Comparison of ENCODE assay signal across 9 mouse cellular contexts in genomic region chr14:77011804-77012203, GRCm38 (mm10). TPM values are rescaled to one million over a fixed set of nuclear protein-coding genes. Genes with fewer than 3 reads are reported as not detected.
A peak's percentile ranks its signal among the peaks of the same experiment; 100 is the strongest.
DNase-seq lines count a peak whose midpoint lies in the region; ATAC-seq lines count a peak whose summit lies in the region.
"Had no signal": no experiment of that assay in that cellular context is flagged by ENCODE, and none has a peak within 500 bp of the region (broad histone marks: within the 10 kb centered on the region; RNA-seq: fewer than 3 reads in every experiment).

No protein-coding gene starts in this region.

- ATAC-seq in forebrain, embryonic 15.5 days (replicated peaks) = peak; percentile 66; the same call in 1 of the 2 replicates
- peak; percentile 75 for ATAC-seq in midbrain, embryonic 15.5 days (replicated peaks)

- no peak overlapping the region for H3K4me2 ChIP-seq in forebrain, embryonic 15.5 days (replicated peaks)
- H3K4me2 ChIP-seq in midbrain, embryonic 15.5 days = no peak overlapping the region

- no peaks in the 10 kb centered on the region for H3K36me3 ChIP-seq in forebrain, embryonic 15.5 days
- no peaks in the 10 kb centered on the region for H3K36me3 ChIP-seq in midbrain, embryonic 15.5 days (replicated peaks)

- no peak overlapping the region for H3K4me3 ChIP-seq in forebrain, embryonic 15.5 days
- H3K4me3 ChIP-seq in midbrain, embryonic 15.5 days = no peak overlapping the region
- H3K4me3 ChIP-seq: erythroblast, embryonic 14.5 days had no signal

- 0 out of 2 replicates have a peak overlapping the region, but pooled peaks have one; percentile 3 for H3K27ac ChIP-seq in forebrain, embryonic 15.5 days (replicated peaks)
- H3K27ac ChIP-seq in midbrain, embryonic 15.5 days = peak overlapping the region; percentile 56; the same call in 1 of the 2 replicates

- H3K4me1 ChIP-seq in forebrain, embryonic 15.5 days = no peaks in the 10 kb centered on the region
- 0 out of 2 replicates have a peak, but pooled peaks cover 2% of the 10 kb centered on the region for H3K4me1 ChIP-seq in midbrain, embryonic 15.5 days

- peak; percentile 26 to 43 for DNase-seq in urinary bladder, adult 18-20 months (ENCODE audit: low spot score in 2 of 2)
- no peak for DNase-seq in urinary bladder, postnatal 4 days (ENCODE audit: low spot score in 2 of 2)
- peak; percentile 43 for DNase-seq in c-Kit-positive CD71-positive TER-119-negative erythroid progenitor cells, embryonic 14.5 days (ENCODE audit: low read depth)
- peak; percentile 58 for DNase-seq in hindlimb bud, embryonic 11.5 days (ENCODE audit: extremely low spot score, low read depth, low spot score)
- DNase-seq in left cerebral cortex, adult 8-10 months (ENCODE audit: low spot score in 2 of 2) = peak; percentile 39 to 70
- DNase-seq in spleen, postnatal 14 days (ENCODE audit: low spot score in 2 of 2) = peak; percentile 13 to 36

- WGBS in forebrain, embryonic 15.5 days = 2% methylated on average over 3 of the region's 3 CpGs
- WGBS in midbrain, embryonic 15.5 days = 5% methylated on average over 3 of the region's 3 CpGs

- H3K9ac ChIP-seq in forebrain, embryonic 15.5 days (replicated peaks) = 0 out of 2 replicates have a peak overlapping the region, but pooled peaks have one; percentile 6
- H3K9ac ChIP-seq in midbrain, embryonic 15.5 days = no peak overlapping the region

- no peaks in the 10 kb centered on the region for H3K9me3 ChIP-seq in forebrain, embryonic 15.5 days
- H3K9me3 ChIP-seq in midbrain, embryonic 15.5 days = no peaks in the 10 kb centered on the region

- no peaks in the 10 kb centered on the region for H3K27me3 ChIP-seq in forebrain, embryonic 15.5 days
- H3K27me3 ChIP-seq in midbrain, embryonic 15.5 days (replicated peaks) = no peaks in the 10 kb centered on the region

RNA-seq across cellular contexts. Expression of gene Ccdc122, which starts 24.8 kb away (rescaled TPM):
- 0.57 and 0.66 TPM in 2 replicates for polyA plus RNA-seq in forebrain, embryonic 15.5 days (2015; fragmentation: Nextera tagmentation; extraction: Ambion mirVana)
- 1 to 10 TPM; 1.4 to 2.7 (median 2.2) TPM for total RNA-seq in left cerebral cortex, adult 8-10 months (2022)
- 0.68 and 0.93 TPM in 2 replicates for polyA plus RNA-seq in midbrain, embryonic 15.5 days (2015; fragmentation: Nextera tagmentation; extraction: Ambion mirVana)
- polyA plus RNA-seq: erythroblast, embryonic 14.5 days had no signal

RNA-seq across cellular contexts. Expression of gene Lacc1, which starts 24.9 kb away (rescaled TPM):
- polyA plus RNA-seq in forebrain, embryonic 15.5 days (2015; fragmentation: Nextera tagmentation; extraction: Ambion mirVana) = 1.5 and 1.7 TPM in 2 replicates
- 1 to 10 TPM; 3.8 to 6.9 (median 5.3) TPM for total RNA-seq in left cerebral cortex, adult 8-10 months (2022)
- polyA plus RNA-seq in midbrain, embryonic 15.5 days (2015; fragmentation: Nextera tagmentation; extraction: Ambion mirVana) = 2.3 and 2.5 TPM in 2 replicates
- polyA plus RNA-seq: erythroblast, embryonic 14.5 days had no signal

Comparison
In these comparisons a context has a peak if more than half of its experiments do, and no peak if none do; other contexts are left out.
1. DNase-seq: peak in urinary bladder, adult 18-20 months (2 of 2), c-Kit-positive CD71-positive TER-119-negative erythroid progenitor cells, embryonic 14.5 days (single experiment), hindlimb bud, embryonic 11.5 days (single experiment), left cerebral cortex, adult 8-10 months (2 of 2) and spleen, postnatal 14 days (2 of 2); none in urinary bladder, postnatal 4 days (0 of 2).